Comparison of ENCODE assay signal across 9 mouse cellular contexts in genomic region chr5:67532351-67532750, GRCm38 (mm10).
A peak's percentile ranks its signal among the peaks of the same experiment; 100 is the strongest.
DNase-seq lines count a peak whose midpoint lies in the region; ATAC-seq lines count a peak whose summit lies in the region.
"Had no signal": no experiment of that assay in that cellular context is flagged by ENCODE, and none has a peak within 500 bp of the region (broad histone marks: within the 10 kb centered on the region; RNA-seq: fewer than 3 reads in every experiment).

No protein-coding gene starts in this region.

- peak overlapping the region; percentile 38 for H3K4me3 ChIP-seq in heart, embryonic 13.5 days
- H3K4me3 ChIP-seq in liver, embryonic 11.5 days (ENCODE audit: low read depth, low read length), result no peak overlapping the region
- H3K4me3 ChIP-seq in stomach, embryonic 14.5 days (ENCODE audit: low read depth, low read length), result no peak overlapping the region

- peak overlapping the region; percentile 67 for H3K4me2 ChIP-seq in heart, embryonic 13.5 days
- peak overlapping the region; percentile 45 for H3K4me2 ChIP-seq in liver, embryonic 11.5 days
- peak overlapping the region; percentile 27; the same call in 1 of the 2 replicates for H3K4me2 ChIP-seq in stomach, embryonic 14.5 days (replicated peaks; ENCODE audit: low read depth, low read length)

- peak; percentile 52 to 71 for DNase-seq in CD8-positive naive resting alpha-beta T cell, adult 2 months (ENCODE audit: low read depth in 2 of 2, low spot score in 2 of 2)
- DNase-seq in c-Kit-negative CD71-positive TER-119-positive erythroid progenitor cells, embryonic 14.5 days (ENCODE audit: low read depth, low spot score), result peak; percentile 33
- DNase-seq in fibroblast of lung, adult 2 months (ENCODE audit: low read depth), result peak; percentile 26
- peak; percentile 91 for DNase-seq in kidney, postnatal 10 days
- peak; percentile 78 for DNase-seq in liver, embryonic 11.5 days (ENCODE audit: low spot score)
- peak; percentile 49 to 71 for DNase-seq in natural killer cell, adult 2 months (ENCODE audit: low spot score in 2 of 2)

- H3K9me3 ChIP-seq in heart, embryonic 13.5 days, result no peaks in the 10 kb centered on the region
- no peaks in the 10 kb centered on the region for H3K9me3 ChIP-seq in liver, embryonic 11.5 days (ENCODE audit: control insufficient read depth, low read length)
- no peaks in the 10 kb centered on the region for H3K9me3 ChIP-seq in stomach, embryonic 14.5 days (ENCODE audit: control insufficient read depth, low read depth, low read length)

- H3K36me3 ChIP-seq in heart, embryonic 13.5 days, result no peaks in the 10 kb centered on the region
- no peaks in the 10 kb centered on the region for H3K36me3 ChIP-seq in liver, embryonic 11.5 days (ENCODE audit: control insufficient read depth, insufficient read depth, low read length)
- H3K36me3 ChIP-seq in stomach, embryonic 14.5 days (ENCODE audit: control insufficient read depth, insufficient read depth, low read length), result no peaks in the 10 kb centered on the region

- no peaks in the 10 kb centered on the region for H3K27me3 ChIP-seq in heart, embryonic 13.5 days (replicated peaks)
- H3K27me3 ChIP-seq in liver, embryonic 11.5 days (replicated peaks; ENCODE audit: control insufficient read depth, insufficient read depth, low read length), result no peaks in the 10 kb centered on the region
- no peaks in the 10 kb centered on the region for H3K27me3 ChIP-seq in stomach, embryonic 14.5 days (ENCODE audit: control insufficient read depth, insufficient read depth, low read length)

- H3K4me1 ChIP-seq in heart, embryonic 13.5 days, result 0 out of 2 replicates have a peak, but pooled peaks cover 6% of the 10 kb centered on the region
- no peaks in the 10 kb centered on the region for H3K4me1 ChIP-seq in liver, embryonic 11.5 days (replicated peaks; ENCODE audit: control insufficient read depth, insufficient read depth, low read length)
- no peaks in the 10 kb centered on the region for H3K4me1 ChIP-seq in stomach, embryonic 14.5 days (ENCODE audit: control insufficient read depth, insufficient read depth, low read length)

- WGBS in heart, embryonic 13.5 days, result 1% methylated on average over 12 of the region's 12 CpGs
- 2% methylated on average over 12 of the region's 12 CpGs for WGBS in liver, embryonic 11.5 days
- 3% methylated on average over 12 of the region's 12 CpGs for WGBS in stomach, embryonic 14.5 days

- H3K27ac ChIP-seq in heart, embryonic 13.5 days (replicated peaks), result no peak overlapping the region
- no peak overlapping the region for H3K27ac ChIP-seq in liver, embryonic 11.5 days (ENCODE audit: low read depth, low read length)
- H3K27ac ChIP-seq in stomach, embryonic 14.5 days (ENCODE audit: low read length), result no peak overlapping the region
- H3K27ac ChIP-seq: macrophage had no signal

- peak overlapping the region; percentile 68 for H3K9ac ChIP-seq in heart, embryonic 13.5 days
- H3K9ac ChIP-seq in liver, embryonic 11.5 days (ENCODE audit: low read depth, low read length), result no peak overlapping the region
- no peak overlapping the region for H3K9ac ChIP-seq in stomach, embryonic 14.5 days (replicated peaks; ENCODE audit: low read depth, low read length)

- ATAC-seq in heart, embryonic 13.5 days (ENCODE audit: extremely low read depth, insufficient number of reproducible peaks, low FRiP score, low TSS enrichment), result no peak
- ATAC-seq in liver, embryonic 11.5 days (replicated peaks; ENCODE audit: low FRiP score), result peak; percentile 58
- peak; percentile 80; the same call in 1 of the 2 replicates for ATAC-seq in stomach, embryonic 14.5 days (ENCODE audit: insufficient number of reproducible peaks, insufficient read depth, low FRiP score, low read depth)

Comparison
In these comparisons a context has a peak if more than half of its experiments do, and no peak if none do; other contexts are left out.
1. DNase-seq: peak in every context shown above with its lines; median percentile 91 in kidney, postnatal 10 days; 78 in liver, embryonic 11.5 days; 62 in CD8-positive naive resting alpha-beta T cell, adult 2 months; 60 in natural killer cell, adult 2 months; 33 in c-Kit-negative CD71-positive TER-119-positive erythroid progenitor cells, embryonic 14.5 days; 26 in fibroblast of lung, adult 2 months.